Comparison of ENCODE assay signal across 8 mouse cellular contexts in genomic region chr2:32396695-32397094, GRCm38 (mm10). TPM values are rescaled to one million over a fixed set of nuclear protein-coding genes. Genes with fewer than 3 reads are reported as not detected.
A peak's percentile ranks its signal among the peaks of the same experiment; 100 is the strongest.
DNase-seq lines count a peak whose midpoint lies in the region; ATAC-seq and TF ChIP-seq lines count a peak whose summit lies in the region.

No protein-coding gene starts in this region.

- peak overlapping the region; percentile 91 for H3K4me2 ChIP-seq in heart, embryonic 16.5 days (ENCODE audit: low read depth, low read length)
- H3K4me2 ChIP-seq in intestine, embryonic 14.5 days (ENCODE audit: low read length): peak overlapping the region; percentile 85
- H3K4me2 ChIP-seq in midbrain, postnatal 0 days (ENCODE audit: low read depth, low read length, poor library complexity, severe bottlenecking): peak overlapping the region; percentile 92

- no peaks in the 10 kb centered on the region for H3K27me3 ChIP-seq in heart, embryonic 16.5 days (ENCODE audit: control insufficient read depth, insufficient read depth, low read length)
- H3K27me3 ChIP-seq in intestine, embryonic 14.5 days (replicated peaks; ENCODE audit: control insufficient read depth, insufficient read depth, low read length): no peaks in the 10 kb centered on the region
- no peaks in the 10 kb centered on the region for H3K27me3 ChIP-seq in midbrain, postnatal 0 days (ENCODE audit: insufficient read depth, low read length)

- H3K27ac ChIP-seq in heart, embryonic 16.5 days (ENCODE audit: low read length): peak overlapping the region; percentile 90
- H3K27ac ChIP-seq in bone marrow, adult 2 months (ENCODE audit: control insufficient read depth, insufficient read depth, low read depth, low read length, poor library complexity): peak overlapping the region; percentile 89
- H3K27ac ChIP-seq in intestine, embryonic 14.5 days (ENCODE audit: low read depth): 0 out of 2 replicates have a peak overlapping the region, but pooled peaks have one; percentile 33
- peak overlapping the region; percentile 77 for H3K27ac ChIP-seq in midbrain, postnatal 0 days (ENCODE audit: low read depth, low read length)

- TF ChIP-seq POLR2A in bone marrow, adult 2 months (IDR thresholded peaks at IDR 0.05; ENCODE audit: borderline replicate concordance, control insufficient read depth, low read depth, low read length): no peak

- no peak for TF ChIP-seq CTCF in bone marrow, adult 2 months (IDR thresholded peaks at IDR 0.05; ENCODE audit: control insufficient read depth, insufficient read depth, low read length)
- no peak for TF ChIP-seq CTCF in midbrain, postnatal 0 days (IDR thresholded peaks at IDR 0.05)

- no peak for ATAC-seq in heart, embryonic 16.5 days (replicated peaks; ENCODE audit: extremely low read depth, insufficient read depth, low FRiP score)
- 0 out of 2 replicates have a peak, but pooled peaks have one; percentile 6 for ATAC-seq in intestine, embryonic 14.5 days (replicated peaks; ENCODE audit: low FRiP score, low TSS enrichment, low read depth)
- no peak for ATAC-seq in midbrain, postnatal 0 days (ENCODE audit: low FRiP score)

- WGBS in heart, embryonic 16.5 days: 0% methylated on average over 15 of the region's 15 CpGs
- under 1% methylated on average over 15 of the region's 15 CpGs for WGBS in bone marrow, adult 2 months
- WGBS in intestine, embryonic 14.5 days: 2% methylated on average over 15 of the region's 15 CpGs
- under 1% methylated on average over 15 of the region's 15 CpGs for WGBS in midbrain, postnatal 0 days

- intact Hi-C loops in left cerebral cortex, postnatal 10 days (cut with DNase I): loop anchor here (5.0 kb wide), 1 partner anchor 171 kb away; no protein-coding TSS in a partner anchor

- H3K9ac ChIP-seq in heart, embryonic 16.5 days (ENCODE audit: low read length): peak overlapping the region; percentile 91
- H3K9ac ChIP-seq in intestine, embryonic 14.5 days (ENCODE audit: low read length): peak overlapping the region; percentile 72
- peak overlapping the region; percentile 78 for H3K9ac ChIP-seq in midbrain, postnatal 0 days (replicated peaks; ENCODE audit: low read length, poor library complexity, severe bottlenecking)

- DNase-seq in heart, adult 18-20 months: no peak
- no peak for DNase-seq in intestine, embryonic 14.5 days (ENCODE audit: low spot score)
- no peak for DNase-seq in midbrain, postnatal 0 days (ENCODE audit: low spot score)
- no peak for DNase-seq in gastrocnemius, postnatal 25 days
- DNase-seq in left cerebral cortex, postnatal 10 days (ENCODE audit: extremely low spot score in 1 of 2, low spot score in 2 of 2): no peak
- DNase-seq in frontal cortex, adult 2 months (ENCODE audit: extremely low spot score in 1 of 2, low spot score in 1 of 2): no peak

- peak overlapping the region; percentile 87 for H3K4me3 ChIP-seq in heart, embryonic 16.5 days (ENCODE audit: low read length)
- peak overlapping the region; percentile 73 for H3K4me3 ChIP-seq in bone marrow, adult 2 months (replicated peaks; ENCODE audit: control insufficient read depth, low read depth, low read length)
- H3K4me3 ChIP-seq in intestine, embryonic 14.5 days (ENCODE audit: low read depth, low read length): peak overlapping the region; percentile 97
- peak overlapping the region; percentile 94 for H3K4me3 ChIP-seq in midbrain, postnatal 0 days (ENCODE audit: low read depth, low read length)

- H3K4me1 ChIP-seq in heart, embryonic 16.5 days (ENCODE audit: control insufficient read depth, insufficient read depth, low read length): peaks cover 14% of the 10 kb centered on the region
- H3K4me1 ChIP-seq in bone marrow, adult 2 months (ENCODE audit: control insufficient read depth, insufficient read depth, low read length): no peaks in the 10 kb centered on the region; the same call in 1 of the 2 replicates
- H3K4me1 ChIP-seq in intestine, embryonic 14.5 days (replicated peaks; ENCODE audit: control insufficient read depth, insufficient read depth, low read length): peaks cover 9% of the 10 kb centered on the region
- H3K4me1 ChIP-seq in midbrain, postnatal 0 days (ENCODE audit: insufficient read depth, low read length): peaks cover 10% of the 10 kb centered on the region

- H3K9me3 ChIP-seq in heart, embryonic 16.5 days (replicated peaks; ENCODE audit: control insufficient read depth, low read length): no peaks in the 10 kb centered on the region
- H3K9me3 ChIP-seq in intestine, embryonic 14.5 days (ENCODE audit: control insufficient read depth, low read length): no peaks in the 10 kb centered on the region
- H3K9me3 ChIP-seq in midbrain, postnatal 0 days (ENCODE audit: low read length): no peaks in the 10 kb centered on the region

- peaks cover 10% of the 10 kb centered on the region for H3K36me3 ChIP-seq in heart, embryonic 16.5 days (ENCODE audit: control insufficient read depth, insufficient read depth)
- H3K36me3 ChIP-seq in intestine, embryonic 14.5 days (ENCODE audit: control insufficient read depth, insufficient read depth, low read length): peaks cover 12% of the 10 kb centered on the region; the same call in 1 of the 2 replicates
- H3K36me3 ChIP-seq in midbrain, postnatal 0 days (ENCODE audit: insufficient read depth, low read length): peaks cover 21% of the 10 kb centered on the region

RNA-seq across cellular contexts. Expression of gene Ptges2, which starts 1.0 kb away (rescaled TPM):
- polyA plus RNA-seq in heart, embryonic 16.5 days (2015; fragmentation: Nextera tagmentation; extraction: Ambion mirVana): 44.2 and 50.7 TPM in 2 replicates
- total RNA-seq in heart, adult 18-20 months (2021): 10 to 100 TPM; 60.2 to 68.5 TPM
- polyA plus RNA-seq in bone marrow, adult 2 months (2011; ENCODE audit: insufficient read depth, insufficient read length, low replicate concordance, missing spikeins): 3.6 and 15.0 TPM in 2 replicates
- polyA plus RNA-seq in intestine, embryonic 14.5 days (2014; fragmentation: Nextera tagmentation; extraction: Ambion mirVana): 36.4 and 37.0 TPM in 2 replicates
- total RNA-seq in midbrain, postnatal 0 days (2014; rRNA removed): 33.3 and 41.1 TPM in 2 replicates
- 56.2 and 62.3 TPM in 2 replicates for polyA plus RNA-seq in midbrain, postnatal 0 days (2015; fragmentation: Nextera tagmentation; extraction: Ambion mirVana)
- total RNA-seq in gastrocnemius, postnatal 25 days (2021): 10 to 100 TPM; 42.2 to 49.3 TPM
- total RNA-seq in left cerebral cortex, postnatal 10 days (2021): 10 to 100 TPM; 46.5 to 46.9 TPM
- polyA plus RNA-seq in frontal cortex, adult 2 months (2012; rRNA removed): 53.2 and 59.4 TPM in 2 replicates

RNA-seq across cellular contexts. Expression of gene Lcn2, which starts 8.6 kb away (rescaled TPM):
- polyA plus RNA-seq in heart, embryonic 16.5 days (2015; fragmentation: Nextera tagmentation; extraction: Ambion mirVana): 1.9 and 2.5 TPM in 2 replicates
- 1 to 10 TPM; 4.8 to 5.6 TPM for total RNA-seq in heart, adult 18-20 months (2021)
- polyA plus RNA-seq in bone marrow, adult 2 months (2011; ENCODE audit: insufficient read depth, insufficient read length, low replicate concordance, missing spikeins): 436 and 1,079 TPM in 2 replicates
- 0.93 TPM in 1 of 2 replicates, not detected in the other for polyA plus RNA-seq in intestine, embryonic 14.5 days (2014; fragmentation: Nextera tagmentation; extraction: Ambion mirVana)
- total RNA-seq in midbrain, postnatal 0 days (2014; rRNA removed): 0.57 TPM in 1 of 2 replicates, not detected in the other
- 0.35 and 0.44 TPM in 2 replicates for polyA plus RNA-seq in midbrain, postnatal 0 days (2015; fragmentation: Nextera tagmentation; extraction: Ambion mirVana)
- 1 to 10 TPM; 1.4 to 2.1 TPM for total RNA-seq in gastrocnemius, postnatal 25 days (2021)
- 1 to 10 TPM; 1.7 to 3.4 TPM for total RNA-seq in left cerebral cortex, postnatal 10 days (2021)
- 0.18 and 0.80 TPM in 2 replicates for polyA plus RNA-seq in frontal cortex, adult 2 months (2012; rRNA removed)

RNA-seq across cellular contexts. Expression of gene 1110008P14Rik, which starts 15.0 kb away (rescaled TPM):
- polyA plus RNA-seq in heart, embryonic 16.5 days (2015; fragmentation: Nextera tagmentation; extraction: Ambion mirVana): 46.3 and 46.5 TPM in 2 replicates
- total RNA-seq in heart, adult 18-20 months (2021): 10 to 100 TPM; 43.2 to 50.5 TPM
- 28.0 and 39.6 TPM in 2 replicates for polyA plus RNA-seq in bone marrow, adult 2 months (2011; ENCODE audit: insufficient read depth, insufficient read length, low replicate concordance, missing spikeins)
- polyA plus RNA-seq in intestine, embryonic 14.5 days (2014; fragmentation: Nextera tagmentation; extraction: Ambion mirVana): 35.7 and 36.8 TPM in 2 replicates
- 336 and 450 TPM in 2 replicates for total RNA-seq in midbrain, postnatal 0 days (2014; rRNA removed)
- polyA plus RNA-seq in midbrain, postnatal 0 days (2015; fragmentation: Nextera tagmentation; extraction: Ambion mirVana): 198 and 224 TPM in 2 replicates
- 10 to 100 TPM; 35.2 to 39.7 TPM for total RNA-seq in gastrocnemius, postnatal 25 days (2021)
- total RNA-seq in left cerebral cortex, postnatal 10 days (2021): 100 to 1,000 TPM; 168 to 176 TPM
- 396 and 571 TPM in 2 replicates for polyA plus RNA-seq in frontal cortex, adult 2 months (2012; rRNA removed)

RNA-seq across cellular contexts. Expression of gene Dnm1, which starts 43.6 kb away (rescaled TPM):
- polyA plus RNA-seq in heart, embryonic 16.5 days (2015; fragmentation: Nextera tagmentation; extraction: Ambion mirVana): 2.4 and 2.7 TPM in 2 replicates
- total RNA-seq in heart, adult 18-20 months (2021): 1 to 10 TPM; 3.6 to 4.4 TPM
- 1.4 and 1.9 TPM in 2 replicates for polyA plus RNA-seq in bone marrow, adult 2 months (2011; ENCODE audit: insufficient read depth, insufficient read length, low replicate concordance, missing spikeins)
- polyA plus RNA-seq in intestine, embryonic 14.5 days (2014; fragmentation: Nextera tagmentation; extraction: Ambion mirVana): 22.7 TPM in 2 replicates
- 170 and 186 TPM in 2 replicates for total RNA-seq in midbrain, postnatal 0 days (2014; rRNA removed)
- polyA plus RNA-seq in midbrain, postnatal 0 days (2015; fragmentation: Nextera tagmentation; extraction: Ambion mirVana): 105 and 107 TPM in 2 replicates
- 1 to 10 TPM; 6.0 to 8.7 TPM for total RNA-seq in gastrocnemius, postnatal 25 days (2021)
- 100 to 1,000 TPM; 707 to 727 TPM for total RNA-seq in left cerebral cortex, postnatal 10 days (2021)
- 1,288 and 1,302 TPM in 2 replicates for polyA plus RNA-seq in frontal cortex, adult 2 months (2012; rRNA removed)

RNA-seq across cellular contexts. Expression of gene Ciz1, which starts 44.6 kb away (rescaled TPM):
- polyA plus RNA-seq in heart, embryonic 16.5 days (2015; fragmentation: Nextera tagmentation; extraction: Ambion mirVana): 36.7 and 38.4 TPM in 2 replicates
- 10 to 100 TPM; 19.1 to 27.2 TPM for total RNA-seq in heart, adult 18-20 months (2021)
- polyA plus RNA-seq in bone marrow, adult 2 months (2011; ENCODE audit: insufficient read depth, insufficient read length, low replicate concordance, missing spikeins): 71.7 and 127 TPM in 2 replicates
- polyA plus RNA-seq in intestine, embryonic 14.5 days (2014; fragmentation: Nextera tagmentation; extraction: Ambion mirVana): 48.4 and 53.1 TPM in 2 replicates
- total RNA-seq in midbrain, postnatal 0 days (2014; rRNA removed): 63.7 and 81.8 TPM in 2 replicates
- 47.3 and 48.8 TPM in 2 replicates for polyA plus RNA-seq in midbrain, postnatal 0 days (2015; fragmentation: Nextera tagmentation; extraction: Ambion mirVana)
- 10 to 100 TPM; 25.1 to 27.7 TPM for total RNA-seq in gastrocnemius, postnatal 25 days (2021)
- total RNA-seq in left cerebral cortex, postnatal 10 days (2021): 10 to 100 TPM; 65.2 to 75.1 TPM
- 164 and 170 TPM in 2 replicates for polyA plus RNA-seq in frontal cortex, adult 2 months (2012; rRNA removed)

Comparison
In these comparisons a context has a peak if more than half of its experiments do, and no peak if none do; other contexts are left out.
1. H3K27ac ChIP-seq: peak in every context shown above with its lines; median percentile 90 in heart, embryonic 16.5 days; 89 in bone marrow, adult 2 months; 77 in midbrain, postnatal 0 days; 33 in intestine, embryonic 14.5 days.
2. RNA of gene Lcn2, which starts 8.6 kb away (polyA plus RNA-seq): 436 to 1,079 TPM in bone marrow, adult 2 months; 1.9 to 2.5 TPM in heart, embryonic 16.5 days, 0.93 TPM in intestine, embryonic 14.5 days, 0.35 to 0.44 TPM in midbrain, postnatal 0 days and 0.18 to 0.80 TPM in frontal cortex, adult 2 months; every median in the first group is over 100 times any median in the second.
3. Peak in every context shown above with its lines, with median percentiles within 50 percentile points of each other: H3K4me2 ChIP-seq, H3K4me3 ChIP-seq and H3K9ac ChIP-seq.